Mouse (Mus musculus): ENCODE measurements around the gene Igbp1b. TPM values are rescaled to one million over a fixed set of nuclear protein-coding genes. Genes with fewer than 3 reads are reported as not detected.

Gene Igbp1b
- polyA plus RNA-seq (2014; fragmentation: Illumina TruSeq; extraction: RNeasy Lipid Tissue Mini Kit (QIAGEN cat#74804); ENCODE audit: low read depth, low replicate concordance) = 0.69 TPM

GRCm38 (mm10) chr6:138658516-138658915 lies at the start of gene Igbp1b:
Gene Igbp1b (minus strand): TSS chr6:138658544.

Other genes with a start within 250 kb of the Igbp1b start
- gene Lmo3, start 76.6 kb downstream of the Igbp1b start, polyA plus RNA-seq (2014; fragmentation: Illumina TruSeq; extraction: RNeasy Lipid Tissue Mini Kit (QIAGEN cat#74804); ENCODE audit: low read depth, low replicate concordance) = 0.07 TPM